Mouse (Mus musculus): Measurements from ENCODE around the gene Slc25a10. TPM values are rescaled to one million over a fixed set of nuclear protein-coding genes. Genes with fewer than 3 reads are reported as not detected.

Gene Slc25a10
- polyA plus RNA-seq, 1 experiment = 154 TPM

DNA sequence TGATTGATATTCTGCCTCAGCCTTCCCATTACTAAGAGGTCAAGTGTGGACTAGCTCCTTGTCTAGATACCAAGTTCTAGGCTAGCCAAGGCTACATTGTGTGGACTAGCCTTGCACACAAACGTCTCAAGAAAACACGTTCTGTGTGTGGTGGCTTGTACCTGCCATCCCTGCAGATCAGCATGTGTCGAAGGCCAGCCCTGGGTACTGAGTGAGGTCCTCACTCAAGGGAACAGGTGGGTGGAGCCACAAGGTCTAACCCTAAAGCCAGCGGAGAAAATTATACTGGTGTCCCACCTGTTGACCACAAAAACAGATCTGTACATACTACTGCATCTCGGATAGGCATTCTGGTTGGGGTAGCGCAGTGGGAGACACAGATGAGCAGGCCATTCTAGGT lies 8.3 kb downstream of the Slc25a10 start:
- TF ChIP-seq CTCF (IDR thresholded peaks at IDR 0.05; ENCODE audit: control insufficient read depth, insufficient read depth, insufficient read length) (no peak), FOSL1 (IDR thresholded peaks at IDR 0.05; ENCODE audit: insufficient read depth, low read length, poor library complexity, severe bottlenecking) (no peak), MAX (IDR thresholded peaks at IDR 0.05) (no peak), CEBPB (IDR thresholded peaks at IDR 0.05; ENCODE audit: low read depth) (no peak), USF1 (IDR thresholded peaks at IDR 0.05; ENCODE audit: low read depth) (no peak), MYOG (IDR thresholded peaks at IDR 0.05; ENCODE audit: control insufficient read depth, extremely low read depth, insufficient read length) (no peak), MYOD1 (IDR thresholded peaks at IDR 0.05; ENCODE audit: control insufficient read depth, insufficient read length, low read depth) (no peak)
- no peaks in the 10 kb centered on the region for H3K79me3 ChIP-seq (ENCODE audit: low read depth)
- no peaks in the 10 kb centered on the region for H3K79me2 ChIP-seq (ENCODE audit: control insufficient read depth, insufficient read depth)
- H3K36me3 ChIP-seq (ENCODE audit: control insufficient read depth, insufficient read depth) = peaks cover 38% of the 10 kb centered on the region
- H3ac ChIP-seq (ENCODE audit: control insufficient read depth, insufficient read length, low read depth) = no peak overlapping the region
- no peak overlapping the region for H3K4me3 ChIP-seq (ENCODE audit: insufficient read depth, poor library complexity, severe bottlenecking)
- no peaks in the 10 kb centered on the region for H3K27me3 ChIP-seq (ENCODE audit: control insufficient read depth, insufficient read depth, insufficient read length)

DNA sequence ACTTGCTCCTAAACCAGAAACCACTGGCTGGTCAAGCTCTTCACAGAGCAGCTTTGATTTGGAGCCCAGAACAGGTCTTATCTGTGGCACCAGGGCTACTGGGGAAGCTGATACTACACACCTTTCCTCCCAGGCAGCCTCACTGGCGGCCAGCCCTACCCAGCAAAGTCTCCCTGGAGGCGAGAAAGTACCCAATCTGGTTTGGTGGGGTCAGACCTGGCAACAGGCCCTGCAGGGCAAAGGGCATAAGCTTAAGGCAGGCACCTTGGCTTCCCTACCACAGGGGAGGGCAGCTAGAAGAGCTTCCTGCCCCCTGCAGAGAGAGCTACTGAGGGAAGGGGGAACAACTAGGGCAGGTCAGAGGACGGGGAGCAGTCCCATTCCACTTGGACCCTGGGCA lies 8.7 kb downstream of the Slc25a10 start:
- no peak overlapping the region for H3K4me3 ChIP-seq (ENCODE audit: insufficient read depth, poor library complexity, severe bottlenecking)
- no peak overlapping the region for H3ac ChIP-seq (ENCODE audit: control insufficient read depth, insufficient read length, low read depth)
- H3K79me2 ChIP-seq (ENCODE audit: control insufficient read depth, insufficient read depth) = no peaks in the 10 kb centered on the region
- no peaks in the 10 kb centered on the region for H3K27me3 ChIP-seq (ENCODE audit: control insufficient read depth, insufficient read depth, insufficient read length)
- H3K79me3 ChIP-seq (ENCODE audit: low read depth) = no peaks in the 10 kb centered on the region
- peaks cover 34% of the 10 kb centered on the region for H3K36me3 ChIP-seq (ENCODE audit: control insufficient read depth, insufficient read depth)
- no peak for TF ChIP-seq MYOG (IDR thresholded peaks at IDR 0.05; ENCODE audit: control insufficient read depth, extremely low read depth, insufficient read length)
- TF ChIP-seq CEBPB (IDR thresholded peaks at IDR 0.05; ENCODE audit: low read depth) = no peak
- no peak for TF ChIP-seq MYOD1 (IDR thresholded peaks at IDR 0.05; ENCODE audit: control insufficient read depth, insufficient read length, low read depth)
- TF ChIP-seq MAX (IDR thresholded peaks at IDR 0.05) = no peak
- no peak for TF ChIP-seq FOSL1 (IDR thresholded peaks at IDR 0.05; ENCODE audit: insufficient read depth, low read length, poor library complexity, severe bottlenecking)
- TF ChIP-seq CTCF (IDR thresholded peaks at IDR 0.05; ENCODE audit: control insufficient read depth, insufficient read depth, insufficient read length) = no peak
- TF ChIP-seq USF1 (IDR thresholded peaks at IDR 0.05; ENCODE audit: low read depth) = no peak

DNA sequence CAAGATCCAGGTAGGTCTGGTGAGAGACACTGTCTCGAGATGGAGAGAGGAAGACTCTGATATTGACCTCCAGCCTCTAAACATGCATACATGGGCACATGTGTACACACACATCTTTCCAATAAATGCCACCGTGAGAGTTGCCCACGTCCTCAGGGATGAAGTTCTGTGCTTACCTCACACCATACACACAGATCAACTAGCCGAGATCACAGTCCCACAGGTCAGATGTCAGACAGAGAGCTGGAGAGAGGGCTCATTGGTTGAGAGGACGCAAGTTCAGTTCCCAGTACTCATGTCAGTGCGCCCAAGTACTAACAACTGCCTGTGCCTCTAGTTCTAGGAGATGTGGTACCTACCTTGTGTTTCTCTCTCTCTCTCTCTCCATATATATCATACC lies 9.4 kb downstream of the Slc25a10 start:
- H3ac ChIP-seq (ENCODE audit: control insufficient read depth, insufficient read length, low read depth) = no peak overlapping the region
- TF ChIP-seq CEBPB (IDR thresholded peaks at IDR 0.05; ENCODE audit: low read depth) = no peak
- TF ChIP-seq CTCF (IDR thresholded peaks at IDR 0.05; ENCODE audit: control insufficient read depth, insufficient read depth, insufficient read length) = no peak
- TF ChIP-seq MAX (IDR thresholded peaks at IDR 0.05) = no peak
- TF ChIP-seq USF1 (IDR thresholded peaks at IDR 0.05; ENCODE audit: low read depth) = no peak
- H3K79me3 ChIP-seq (ENCODE audit: low read depth) = no peaks in the 10 kb centered on the region
- no peak overlapping the region for H3K4me3 ChIP-seq (ENCODE audit: insufficient read depth, poor library complexity, severe bottlenecking)
- peaks cover 27% of the 10 kb centered on the region for H3K36me3 ChIP-seq (ENCODE audit: control insufficient read depth, insufficient read depth)
- no peaks in the 10 kb centered on the region for H3K27me3 ChIP-seq (ENCODE audit: control insufficient read depth, insufficient read depth, insufficient read length)
- no peaks in the 10 kb centered on the region for H3K79me2 ChIP-seq (ENCODE audit: control insufficient read depth, insufficient read depth)

DNA sequence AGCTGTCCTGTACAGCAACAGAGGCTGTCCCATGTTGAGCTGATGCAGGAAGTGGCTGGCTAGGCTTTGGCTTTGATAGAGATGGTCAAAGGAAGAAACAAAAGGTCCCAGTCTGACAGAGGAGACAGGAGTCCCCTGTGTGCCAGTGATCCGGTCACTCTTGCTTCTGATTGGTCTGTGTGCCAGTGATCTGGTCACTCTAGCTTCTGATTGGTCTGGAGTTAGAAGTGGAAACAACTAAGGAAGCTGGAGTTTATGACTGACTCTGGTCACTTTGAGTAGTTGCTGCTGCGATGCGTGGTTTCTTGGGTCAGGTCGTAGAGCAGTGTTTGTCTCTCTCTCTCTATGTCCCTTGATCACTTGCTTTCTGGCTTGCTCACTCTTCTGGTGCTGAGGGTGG lies 10.1 kb downstream of the Slc25a10 start:
- Histone ChIP-seq H3K79me3 (ENCODE audit: low read depth) (no peaks in the 10 kb centered on the region), H3K27me3 (ENCODE audit: control insufficient read depth, insufficient read depth, insufficient read length) (no peaks in the 10 kb centered on the region), H3K36me3 (ENCODE audit: control insufficient read depth, insufficient read depth) (peaks cover 22% of the 10 kb centered on the region), H3K79me2 (ENCODE audit: control insufficient read depth, insufficient read depth) (no peaks in the 10 kb centered on the region), H3ac (ENCODE audit: control insufficient read depth, insufficient read length, low read depth) (no peak overlapping the region), H3K4me3 (ENCODE audit: insufficient read depth, poor library complexity, severe bottlenecking) (no peak overlapping the region)
- TF ChIP-seq MYOD1 (IDR thresholded peaks at IDR 0.05; ENCODE audit: control insufficient read depth, insufficient read length, low read depth) (no peak), USF1 (IDR thresholded peaks at IDR 0.05; ENCODE audit: low read depth) (no peak), MAX (IDR thresholded peaks at IDR 0.05) (no peak), CEBPB (IDR thresholded peaks at IDR 0.05; ENCODE audit: low read depth) (no peak), CTCF (IDR thresholded peaks at IDR 0.05; ENCODE audit: control insufficient read depth, insufficient read depth, insufficient read length) (no peak), MYOG (IDR thresholded peaks at IDR 0.05; ENCODE audit: control insufficient read depth, extremely low read depth, insufficient read length) (no peak), FOSL1 (IDR thresholded peaks at IDR 0.05; ENCODE audit: insufficient read depth, low read length, poor library complexity, severe bottlenecking) (no peak)

DNA sequence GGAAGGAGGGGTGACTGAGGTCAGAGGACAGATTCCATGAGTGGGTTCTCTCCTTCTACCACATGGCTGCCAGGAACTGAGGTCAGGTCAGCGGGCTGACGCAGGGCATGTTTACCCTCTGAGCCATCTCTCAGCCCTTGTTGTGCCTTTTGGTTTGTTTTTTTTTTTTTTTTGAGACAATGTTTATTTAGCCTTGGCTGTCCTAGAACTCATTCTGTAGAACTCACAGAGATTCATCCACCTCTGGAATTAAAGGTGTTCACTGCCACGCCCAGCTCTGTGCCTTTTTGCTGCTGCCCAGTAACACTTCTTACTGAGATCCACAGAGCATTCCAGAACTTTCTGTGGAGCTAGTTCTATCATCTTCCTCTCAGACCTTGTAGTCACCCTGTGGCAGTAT lies 14.0 kb downstream of the Slc25a10 start:
- H3K27me3 ChIP-seq (ENCODE audit: control insufficient read depth, insufficient read depth, insufficient read length) = no peaks in the 10 kb centered on the region
- no peaks in the 10 kb centered on the region for H3K36me3 ChIP-seq (ENCODE audit: control insufficient read depth, insufficient read depth)
- TF ChIP-seq MAX (IDR thresholded peaks at IDR 0.05) = no peak
- no peak for TF ChIP-seq MYOD1 (IDR thresholded peaks at IDR 0.05; ENCODE audit: control insufficient read depth, insufficient read length, low read depth)
- TF ChIP-seq USF1 (IDR thresholded peaks at IDR 0.05; ENCODE audit: low read depth) = no peak
- TF ChIP-seq CTCF (IDR thresholded peaks at IDR 0.05; ENCODE audit: control insufficient read depth, insufficient read depth, insufficient read length) = no peak
- no peak for TF ChIP-seq CEBPB (IDR thresholded peaks at IDR 0.05; ENCODE audit: low read depth)
- TF ChIP-seq FOSL1 (IDR thresholded peaks at IDR 0.05; ENCODE audit: insufficient read depth, low read length, poor library complexity, severe bottlenecking) = no peak
- TF ChIP-seq MYOG (IDR thresholded peaks at IDR 0.05; ENCODE audit: control insufficient read depth, extremely low read depth, insufficient read length) = no peak
- H3K79me3 ChIP-seq (ENCODE audit: low read depth) = no peaks in the 10 kb centered on the region
- H3K4me3 ChIP-seq (ENCODE audit: insufficient read depth, poor library complexity, severe bottlenecking) = no peak overlapping the region
- no peaks in the 10 kb centered on the region for H3K79me2 ChIP-seq (ENCODE audit: control insufficient read depth, insufficient read depth)
- H3ac ChIP-seq (ENCODE audit: control insufficient read depth, insufficient read length, low read depth) = no peak overlapping the region

DNA sequence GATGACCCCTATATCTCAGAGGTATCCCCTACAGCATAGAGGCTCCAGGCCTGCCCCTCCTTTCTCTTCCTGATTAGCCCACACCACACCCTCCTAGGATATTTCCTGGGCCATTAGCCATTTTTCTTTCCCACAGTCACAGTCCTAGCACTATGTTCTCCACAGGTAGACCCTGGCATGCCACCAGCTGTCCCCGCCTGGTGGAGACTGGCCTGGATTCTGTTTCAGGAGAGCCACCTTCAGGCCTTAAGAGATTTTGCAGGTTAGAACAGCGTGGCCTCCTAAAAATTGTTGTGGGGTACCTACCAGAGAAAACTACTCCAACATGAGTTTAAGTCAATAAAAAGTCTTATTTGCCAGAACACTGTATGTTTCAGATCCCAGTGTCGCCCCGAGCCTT lies 15.3 kb downstream of the Slc25a10 start:
- Histone ChIP-seq H3ac (ENCODE audit: control insufficient read depth, insufficient read length, low read depth) (no peak overlapping the region), H3K27me3 (ENCODE audit: control insufficient read depth, insufficient read depth, insufficient read length) (no peaks in the 10 kb centered on the region), H3K79me2 (ENCODE audit: control insufficient read depth, insufficient read depth) (no peaks in the 10 kb centered on the region), H3K4me3 (ENCODE audit: insufficient read depth, poor library complexity, severe bottlenecking) (no peak overlapping the region), H3K36me3 (ENCODE audit: control insufficient read depth, insufficient read depth) (no peaks in the 10 kb centered on the region), H3K79me3 (ENCODE audit: low read depth) (no peaks in the 10 kb centered on the region)
- TF ChIP-seq MYOD1 (IDR thresholded peaks at IDR 0.05; ENCODE audit: control insufficient read depth, insufficient read length, low read depth) (no peak), CTCF (IDR thresholded peaks at IDR 0.05; ENCODE audit: control insufficient read depth, insufficient read depth, insufficient read length) (no peak), MYOG (IDR thresholded peaks at IDR 0.05; ENCODE audit: control insufficient read depth, extremely low read depth, insufficient read length) (no peak), USF1 (IDR thresholded peaks at IDR 0.05; ENCODE audit: low read depth) (no peak), FOSL1 (IDR thresholded peaks at IDR 0.05; ENCODE audit: insufficient read depth, low read length, poor library complexity, severe bottlenecking) (no peak), CEBPB (IDR thresholded peaks at IDR 0.05; ENCODE audit: low read depth) (no peak), MAX (IDR thresholded peaks at IDR 0.05) (no peak)
